Mouse (Mus musculus): ENCODE results near the gene Scpep1. TPM values are rescaled to one million over a fixed set of nuclear protein-coding genes. Genes with fewer than 3 reads are reported as not detected.
A peak's percentile ranks its signal among the peaks of the same experiment; 100 is the strongest.

Gene Scpep1
- polyA plus RNA-seq, 1 experiment: 384 TPM

DNA sequence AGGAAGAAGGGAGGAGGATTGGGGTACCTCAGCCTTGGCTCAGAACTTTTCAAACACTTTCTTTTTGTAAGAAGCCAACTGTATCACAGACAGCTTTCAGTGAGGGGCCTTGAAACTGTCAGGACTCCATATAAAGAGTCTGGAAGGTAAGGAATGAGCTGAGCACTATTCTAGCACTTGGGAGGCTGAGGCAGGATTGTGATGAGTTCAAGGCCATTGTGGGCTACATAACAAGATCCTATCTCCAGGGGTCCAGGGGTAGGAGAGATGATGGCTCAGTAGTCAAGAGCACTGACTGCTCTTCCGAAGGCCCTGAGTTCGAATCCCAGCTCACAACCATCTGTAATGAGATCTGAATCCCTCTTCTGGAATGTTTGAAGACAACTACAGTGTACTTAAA is 3.7 kb downstream of the Scpep1 start:
- Histone ChIP-seq H3K4me3 (ENCODE audit: insufficient read depth, low read length) (no peak overlapping the region), H3K27ac (ENCODE audit: insufficient read depth, low read length) (no peak overlapping the region), H3K4me1 (ENCODE audit: control insufficient read depth, insufficient read depth, low read length) (no peaks in the 10 kb centered on the region; the same call in none of the 2 replicates)
- TF ChIP-seq CTCF (IDR thresholded peaks at IDR 0.05; ENCODE audit: borderline replicate concordance, insufficient read depth, low read length) (no peak), POLR2A (IDR thresholded peaks at IDR 0.05; ENCODE audit: low read depth, low read length) (no peak)

- Histone ChIP-seq H3K4me3 (ENCODE audit: insufficient read depth, low read length) (no peak overlapping the region), H3K27ac (ENCODE audit: insufficient read depth, low read length) (no peak overlapping the region), H3K4me1 (ENCODE audit: control insufficient read depth, insufficient read depth, low read length) (no peaks in the 10 kb centered on the region; the same call in none of the 2 replicates)
- no peak for TF ChIP-seq CTCF (IDR thresholded peaks at IDR 0.05; ENCODE audit: borderline replicate concordance, insufficient read depth, low read length)
- no peak for TF ChIP-seq POLR2A (IDR thresholded peaks at IDR 0.05; ENCODE audit: low read depth, low read length)
Measured at GRCm38 (mm10) chr11:88950640-88951250, 4.5 kb downstream of the Scpep1 start.

DNA sequence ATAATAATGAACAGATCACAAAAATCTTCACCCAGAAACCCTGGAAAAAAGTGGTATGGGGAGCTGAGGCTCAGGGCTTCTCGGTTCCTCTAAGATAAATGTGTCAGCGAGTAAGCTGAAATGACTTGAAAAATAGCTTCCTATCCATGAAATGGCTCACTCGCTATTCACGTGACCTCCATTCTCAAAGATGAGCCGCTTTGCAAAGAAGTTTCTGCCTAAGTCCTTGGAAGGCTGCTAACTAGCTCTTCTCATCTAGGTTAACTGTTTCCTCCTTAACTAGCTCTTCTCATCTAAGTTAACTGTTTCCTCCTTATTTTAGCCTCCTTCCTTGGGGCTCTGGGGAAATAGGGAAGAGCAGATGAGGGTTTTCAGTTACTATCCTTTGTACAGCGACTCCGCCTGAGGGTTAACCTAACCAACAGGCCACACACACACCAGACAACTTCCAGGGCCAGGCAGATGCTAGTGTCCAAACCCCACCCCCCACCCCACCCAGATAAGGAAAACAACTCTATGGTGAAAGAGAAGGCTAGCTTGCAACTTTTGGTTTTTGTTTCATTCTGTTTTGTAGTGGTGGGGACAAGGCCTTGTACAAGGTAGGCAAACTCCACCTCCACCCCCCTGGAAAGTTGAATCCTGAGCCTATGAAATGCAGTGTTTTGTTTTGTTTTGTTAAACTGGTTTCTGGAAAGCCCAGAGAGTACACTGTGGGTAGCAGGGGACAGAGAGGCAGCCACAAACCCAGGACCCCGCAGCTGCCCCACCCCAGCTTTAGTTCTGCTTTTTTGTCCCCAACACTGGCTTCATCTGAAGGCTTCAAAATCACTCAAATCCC is 5.2 kb downstream of the Scpep1 start:
- H3K27ac ChIP-seq (ENCODE audit: insufficient read depth, low read length): no peak overlapping the region
- H3K4me3 ChIP-seq (ENCODE audit: insufficient read depth, low read length): no peak overlapping the region
- TF ChIP-seq CTCF (IDR thresholded peaks at IDR 0.05; ENCODE audit: borderline replicate concordance, insufficient read depth, low read length) (no peak), POLR2A (IDR thresholded peaks at IDR 0.05; ENCODE audit: low read depth, low read length) (no peak)

DNA sequence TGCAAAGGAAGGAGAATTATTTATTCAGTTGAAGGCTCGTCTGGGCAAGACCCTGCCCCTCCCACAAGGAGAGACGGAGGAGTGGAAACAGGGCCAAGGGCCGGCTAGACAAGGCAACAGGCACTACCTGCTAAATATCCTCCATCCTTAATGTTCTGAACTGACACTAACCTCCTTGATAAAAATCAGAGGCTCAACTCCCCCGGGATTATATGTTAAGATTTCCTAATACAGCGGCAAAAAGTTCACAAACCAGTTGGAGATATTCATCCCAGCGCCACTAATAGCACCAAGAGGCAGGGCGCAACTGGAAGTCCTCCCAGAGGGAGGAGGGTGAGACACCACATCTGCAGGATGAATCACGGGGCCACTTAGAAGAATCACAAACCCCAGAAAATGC is 6.4 kb downstream of the Scpep1 start:
- Histone ChIP-seq H3K27ac (ENCODE audit: insufficient read depth, low read length) (no peak overlapping the region), H3K4me3 (ENCODE audit: insufficient read depth, low read length) (no peak overlapping the region), H3K4me1 (ENCODE audit: control insufficient read depth, insufficient read depth, low read length) (no peaks in the 10 kb centered on the region; the same call in none of the 2 replicates)
- TF ChIP-seq POLR2A (IDR thresholded peaks at IDR 0.05; ENCODE audit: low read depth, low read length) (no peak), CTCF (IDR thresholded peaks at IDR 0.05; ENCODE audit: borderline replicate concordance, insufficient read depth, low read length) (no peak)

More for the DNA sequence above, 5.2 kb downstream of the Scpep1 start:
- no peaks in the 10 kb centered on the region; the same call in none of the 2 replicates for H3K4me1 ChIP-seq (ENCODE audit: control insufficient read depth, insufficient read depth, low read length)

- Histone ChIP-seq H3K27ac (ENCODE audit: insufficient read depth, low read length) (no peak overlapping the region), H3K4me1 (ENCODE audit: control insufficient read depth, insufficient read depth, low read length) (no peaks in the 10 kb centered on the region), H3K4me3 (ENCODE audit: insufficient read depth, low read length) (no peak overlapping the region)
- no peak for TF ChIP-seq CTCF (IDR thresholded peaks at IDR 0.05; ENCODE audit: borderline replicate concordance, insufficient read depth, low read length)
- no peak for TF ChIP-seq POLR2A (IDR thresholded peaks at IDR 0.05; ENCODE audit: low read depth, low read length)
Measured at GRCm38 (mm10) chr11:88945971-88946585, 9.2 kb downstream of the Scpep1 start.

DNA sequence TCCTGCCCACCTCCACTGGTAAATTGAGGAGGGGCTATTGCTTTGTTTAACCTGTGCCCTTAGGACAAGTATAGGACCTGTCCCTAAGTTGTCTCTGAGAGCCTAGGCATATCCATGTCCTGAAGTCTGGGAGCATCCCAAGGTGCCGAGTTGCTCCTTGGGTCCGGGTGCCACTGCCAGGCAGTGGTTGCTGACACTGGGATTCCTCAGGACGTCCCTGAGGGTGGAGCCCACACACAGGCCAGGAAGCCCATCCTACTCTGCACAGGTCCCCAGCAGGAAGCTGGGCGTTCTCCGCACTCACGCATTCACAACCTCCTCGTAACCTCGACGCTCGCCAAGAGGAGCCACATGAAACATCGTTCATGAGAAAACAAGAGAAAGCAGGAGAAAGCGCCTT is 13.8 kb downstream of the Scpep1 start:
- Histone ChIP-seq H3K4me1 (ENCODE audit: control insufficient read depth, insufficient read depth, low read length) (no peaks in the 10 kb centered on the region), H3K4me3 (ENCODE audit: insufficient read depth, low read length) (no peak overlapping the region), H3K27ac (ENCODE audit: insufficient read depth, low read length) (no peak overlapping the region)
- TF ChIP-seq POLR2A (IDR thresholded peaks at IDR 0.05; ENCODE audit: low read depth, low read length) (no peak), CTCF (IDR thresholded peaks at IDR 0.05; ENCODE audit: borderline replicate concordance, insufficient read depth, low read length) (no peak)

DNA sequence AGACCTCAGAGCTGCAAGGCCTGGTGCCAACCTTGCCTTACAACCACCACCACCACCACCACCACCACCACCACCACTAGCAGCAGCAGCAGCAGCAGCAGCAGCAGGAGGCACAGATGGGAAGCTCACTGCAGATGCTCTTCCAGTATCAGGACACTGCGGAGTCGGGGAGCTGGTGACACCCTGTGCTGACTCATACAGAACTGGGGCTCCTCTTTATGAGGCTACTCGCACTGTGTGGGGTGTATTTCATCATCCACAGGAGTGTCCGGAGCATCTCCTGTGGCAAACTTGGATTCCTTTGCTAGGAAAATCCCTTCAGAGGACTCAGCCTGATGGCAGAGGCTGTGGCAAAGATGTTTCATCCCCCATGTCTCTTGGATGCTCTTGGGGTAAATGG is 15.6 kb downstream of the Scpep1 start:
- peak overlapping the region; percentile 47; the same call in 1 of the 2 replicates for H3K27ac ChIP-seq (ENCODE audit: insufficient read depth, low read length)

GRCm38 (mm10) chr11:88938770-88939169 is 16.5 kb downstream of the Scpep1 start:
- Histone ChIP-seq H3K4me3 (ENCODE audit: insufficient read depth, low read length) (no peak overlapping the region), H3K4me1 (ENCODE audit: control insufficient read depth, insufficient read depth, low read length) (no peaks in the 10 kb centered on the region), H3K27ac (ENCODE audit: insufficient read depth, low read length) (no peak overlapping the region)
- TF ChIP-seq CTCF (IDR thresholded peaks at IDR 0.05; ENCODE audit: borderline replicate concordance, insufficient read depth, low read length) (no peak), POLR2A (IDR thresholded peaks at IDR 0.05; ENCODE audit: low read depth, low read length) (no peak)

More for the DNA sequence above, 15.6 kb downstream of the Scpep1 start:
- Histone ChIP-seq H3K4me1 (ENCODE audit: control insufficient read depth, insufficient read depth, low read length) (no peaks in the 10 kb centered on the region), H3K4me3 (ENCODE audit: insufficient read depth, low read length) (no peak overlapping the region)
- TF ChIP-seq CTCF (IDR thresholded peaks at IDR 0.05; ENCODE audit: borderline replicate concordance, insufficient read depth, low read length) (no peak), POLR2A (IDR thresholded peaks at IDR 0.05; ENCODE audit: low read depth, low read length) (no peak)

- TF ChIP-seq CTCF (IDR thresholded peaks at IDR 0.05; ENCODE audit: borderline replicate concordance, insufficient read depth, low read length) (no peak), POLR2A (IDR thresholded peaks at IDR 0.05; ENCODE audit: low read depth, low read length) (no peak)
- Histone ChIP-seq H3K4me3 (ENCODE audit: insufficient read depth, low read length) (no peak overlapping the region), H3K27ac (ENCODE audit: insufficient read depth, low read length) (peak overlapping the region; percentile 55), H3K4me1 (ENCODE audit: control insufficient read depth, insufficient read depth, low read length) (no peaks in the 10 kb centered on the region)
Measured at GRCm38 (mm10) chr11:88937886-88938285, 17.4 kb downstream of the Scpep1 start.

Data from embryonic fibroblast, embryonic 13.5 days (primary cell).